Mouse (Mus musculus): ENCODE data around the gene Snrk.

GRCm38 (mm10) chr9:122174723-122175122 is 57.7 kb downstream of the Snrk start:
- TF ChIP-seq CTCF (IDR thresholded peaks at IDR 0.05; ENCODE audit: low read depth, low read length): no peak
- TF ChIP-seq POLR2A (IDR thresholded peaks at IDR 0.05; ENCODE audit: insufficient read depth, low read length): no peak

Data from ES-Bruce4 (cell line).